Mouse (Mus musculus) C2C12 (cell line): Measurements from ENCODE around the gene Ranbp1. TPM values are rescaled to one million over a fixed set of nuclear protein-coding genes. Genes with fewer than 3 reads are reported as not detected.
A peak's percentile ranks its signal among the peaks of the same experiment; 100 is the strongest.
"Not testable (repeated sequence)": the region's sequence is repeated elsewhere in the genome, so short reads cannot be mapped to it uniquely, and the experiment has no call there.

Experiments
- H3K27me3 ChIP-seq: one replicate; pipeline ENCODE4 v1.6.1; 2011; ENCODE audit not compliant: control insufficient read depth, insufficient read depth, insufficient read length
- H3K36me3 ChIP-seq: one replicate; pipeline ENCODE4 v1.6.1; 2011; ENCODE audit not compliant: control insufficient read depth, insufficient read depth
- H3K4me3 ChIP-seq: one replicate; pipeline ENCODE4 v1.5.1; 2011; ENCODE audit warnings: mild to moderate bottlenecking, control low read depth; ENCODE audit not compliant: poor library complexity, insufficient read depth, severe bottlenecking
- H3K79me2 ChIP-seq: one replicate; pipeline ENCODE4 v1.6.1; 2011; ENCODE audit not compliant: control insufficient read depth, insufficient read depth
- H3K79me3 ChIP-seq: one replicate; pipeline ENCODE4 v1.6.1; 2011; ENCODE audit warnings: low read depth, control low read depth
- H3ac ChIP-seq: one replicate; pipeline ENCODE3; 2011; ENCODE audit warnings: low read depth; ENCODE audit not compliant: control insufficient read depth, insufficient read length
- CEBPB ChIP-seq: IDR thresholded peaks from one replicate; pipeline ENCODE4 v1.6.1; 2011; ENCODE audit warnings: low read depth, mild to moderate bottlenecking, control low read depth, moderate library complexity
- CTCF ChIP-seq: IDR thresholded peaks from one replicate; pipeline ENCODE4 v1.5.1; 2011; ENCODE audit not compliant: control insufficient read depth, insufficient read depth, insufficient read length
- FOSL1 ChIP-seq: IDR thresholded peaks from one replicate; pipeline ENCODE4 v1.8.0; 2011; ENCODE audit warnings: mild to moderate bottlenecking, low read length; ENCODE audit not compliant: poor library complexity, insufficient read depth, severe bottlenecking
- MAX ChIP-seq: IDR thresholded peaks from one replicate; pipeline ENCODE4 v1.6.1; 2011; ENCODE audit warnings: mild to moderate bottlenecking, control low read depth
- MYOD1 ChIP-seq: IDR thresholded peaks from one replicate; pipeline ENCODE4 v1.6.1; 2011; ENCODE audit warnings: low read depth; ENCODE audit not compliant: control insufficient read depth, insufficient read length
- MYOG ChIP-seq: IDR thresholded peaks from one replicate; pipeline ENCODE4 v1.6.1; 2011; ENCODE audit not compliant: control insufficient read depth, insufficient read length; ENCODE audit errors: extremely low read depth
- USF1 ChIP-seq: IDR thresholded peaks from one replicate; pipeline ENCODE4 v1.6.1; 2011; ENCODE audit warnings: low read depth, mild to moderate bottlenecking, control low read depth, moderate library complexity
- polyA plus RNA-seq: library from polyadenylated mRNA; unstranded; fragments of >200 nt; fragmentation: generic; extraction: Trizol; gene quantifications from one replicate; pipeline ENCODE4 v1.2.1, GENCODE M21; 2012; ENCODE audit warnings: missing spikeins

The Ranbp1 gene
- polyA plus RNA-seq, 1 experiment, result 422 TPM

DNA sequence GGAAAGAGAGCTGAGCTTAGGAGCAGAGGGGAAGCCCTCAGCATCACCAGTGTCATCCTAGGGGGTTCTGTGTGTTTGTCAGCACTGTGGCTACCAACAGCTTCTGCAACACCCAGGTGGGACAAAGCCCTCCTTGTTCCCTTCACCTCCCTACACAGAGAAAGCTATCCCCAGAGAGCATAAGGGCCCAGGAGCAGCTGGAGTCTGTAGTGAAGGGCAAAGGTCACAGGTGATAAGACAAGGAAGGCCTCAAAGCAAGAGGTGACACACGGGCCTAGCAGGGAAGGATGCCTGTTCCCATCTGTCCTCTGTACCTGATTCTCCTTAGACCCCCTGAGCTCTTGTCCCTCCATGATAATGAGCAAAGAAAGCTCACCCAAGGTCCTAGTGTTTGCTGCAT is 46.9 kb downstream of the Ranbp1 start:
- TF ChIP-seq MAX (no peak), FOSL1 (no peak), CTCF (no peak), USF1 (no peak), CEBPB (no peak), MYOG (no peak), MYOD1 (no peak)
- no peak overlapping the region for H3ac ChIP-seq
- no peaks in the 10 kb centered on the region for H3K79me2 ChIP-seq
- H3K4me3 ChIP-seq, result no peak overlapping the region
- no peaks in the 10 kb centered on the region for H3K79me3 ChIP-seq
- H3K27me3 ChIP-seq, result peaks cover 6% of the 10 kb centered on the region
- H3K36me3 ChIP-seq, result no peaks in the 10 kb centered on the region

DNA sequence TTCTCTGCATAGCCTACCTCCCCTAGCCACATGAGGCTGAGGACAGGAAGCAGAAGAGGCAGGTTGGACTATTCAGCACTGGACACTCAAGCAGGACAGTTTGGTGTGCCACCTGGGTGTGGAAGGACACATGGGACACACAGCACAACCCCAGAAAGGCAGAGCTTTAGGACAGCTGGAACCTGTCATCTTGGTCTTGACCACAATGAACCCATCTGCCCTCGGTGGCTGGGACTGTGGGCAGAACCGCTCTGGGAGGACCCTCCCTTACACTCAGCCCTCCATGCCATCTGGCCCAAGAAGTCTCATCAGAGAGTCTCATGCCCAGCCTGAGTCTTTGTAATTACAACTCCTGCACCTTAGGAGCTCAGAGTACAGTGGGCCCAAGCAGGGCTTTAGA is 48.5 kb downstream of the Ranbp1 start:
- peaks cover 3% of the 10 kb centered on the region for H3K27me3 ChIP-seq
- no peaks in the 10 kb centered on the region for H3K79me2 ChIP-seq
- H3K4me3 ChIP-seq, result no peak overlapping the region
- TF ChIP-seq MYOD1 (no peak), CEBPB (no peak), MYOG (no peak), CTCF (no peak), FOSL1 (no peak), USF1 (no peak), MAX (no peak)
- H3K79me3 ChIP-seq, result no peaks in the 10 kb centered on the region
- no peak overlapping the region for H3ac ChIP-seq
- H3K36me3 ChIP-seq, result no peaks in the 10 kb centered on the region

DNA sequence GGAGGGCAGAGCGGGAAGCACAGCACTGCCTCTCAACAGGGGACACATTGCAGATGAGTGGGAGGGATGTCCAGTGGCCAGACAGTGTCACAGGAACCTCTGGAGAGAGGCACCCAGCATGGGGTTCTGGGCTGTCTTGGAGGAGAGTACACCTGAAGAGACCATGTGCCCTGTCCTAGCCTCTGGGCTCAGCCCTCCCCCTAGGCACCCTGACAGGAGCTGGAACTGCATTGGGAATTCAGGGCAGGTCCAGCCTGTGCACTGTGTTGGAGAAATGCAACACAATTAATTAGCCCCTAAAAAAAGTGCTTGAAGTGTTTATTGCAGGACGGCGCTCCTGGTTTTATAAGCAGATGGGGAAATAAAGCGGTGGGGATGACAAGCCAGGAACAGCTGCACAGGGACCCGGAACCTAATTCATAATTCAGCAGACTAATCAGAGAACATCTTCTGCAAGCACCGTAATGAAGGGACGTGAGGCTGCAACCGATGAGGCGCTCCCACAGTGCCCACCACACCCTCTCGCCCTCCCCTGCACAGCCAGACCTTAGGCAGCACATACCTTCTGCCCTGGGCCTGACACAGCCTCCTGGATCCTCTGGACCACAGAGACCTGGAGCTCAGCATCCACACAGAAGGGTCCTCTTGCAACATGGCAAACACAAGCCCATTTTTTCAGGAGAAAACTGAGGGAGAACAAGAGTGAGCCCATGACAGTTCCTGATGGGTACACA is 50.0 kb downstream of the Ranbp1 start:
- Histone ChIP-seq H3K27me3 (peaks cover 2% of the 10 kb centered on the region), H3K36me3 (no peaks in the 10 kb centered on the region), H3K79me2 (no peaks in the 10 kb centered on the region), H3K79me3 (no peaks in the 10 kb centered on the region), H3K4me3 (no peak overlapping the region), H3ac (no peak overlapping the region)
- TF ChIP-seq USF1 (no peak), CTCF (no peak), FOSL1 (no peak)

DNA sequence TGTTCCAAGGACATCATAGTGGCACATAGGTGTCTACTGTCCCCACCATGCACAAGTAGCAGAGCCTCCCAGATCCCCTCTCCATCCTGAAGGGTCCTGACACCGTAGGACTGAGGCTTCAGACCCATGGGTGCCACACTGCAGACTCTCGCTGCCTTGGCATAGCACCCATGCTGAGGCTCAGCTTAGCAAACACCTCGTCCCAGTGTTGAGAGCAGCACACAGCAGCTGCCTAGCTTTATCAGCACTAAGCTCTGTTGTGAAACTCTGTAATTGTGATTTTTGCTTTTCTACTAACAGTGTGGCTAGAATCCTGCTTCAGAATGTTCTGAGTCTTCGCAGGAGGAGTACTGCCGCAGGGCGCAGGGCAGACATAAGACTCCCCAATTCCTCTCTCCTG is 50.7 kb downstream of the Ranbp1 start:
- no peak for TF ChIP-seq CEBPB
- no peak for TF ChIP-seq MYOG
- no peak for TF ChIP-seq USF1
- no peaks in the 10 kb centered on the region for H3K79me2 ChIP-seq
- H3ac ChIP-seq, result no peak overlapping the region
- no peaks in the 10 kb centered on the region for H3K27me3 ChIP-seq
- H3K79me3 ChIP-seq, result no peaks in the 10 kb centered on the region
- H3K36me3 ChIP-seq, result no peaks in the 10 kb centered on the region
- no peak overlapping the region for H3K4me3 ChIP-seq

DNA sequence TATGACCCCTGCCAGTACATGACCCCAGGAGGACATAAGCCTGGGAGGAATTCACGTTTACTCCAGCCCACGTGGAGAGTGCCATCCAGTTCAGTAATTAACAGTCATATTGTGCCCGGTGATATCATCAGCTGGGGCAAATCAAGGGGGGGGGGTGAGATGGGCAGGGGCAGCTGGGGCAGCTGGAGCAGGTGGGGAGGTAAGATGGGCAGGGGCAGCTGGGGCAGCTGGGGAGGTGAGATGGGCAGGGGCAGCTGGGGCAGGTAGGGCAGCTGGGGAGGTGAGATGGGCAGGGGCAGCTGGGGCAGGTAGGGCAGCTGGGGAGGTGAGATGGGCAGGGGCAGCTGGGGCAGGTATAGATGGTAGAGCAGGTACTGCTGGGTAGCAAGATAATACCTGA is 53.0 kb downstream of the Ranbp1 start:
- not testable (repeated sequence) for H3K79me3 ChIP-seq, H3ac ChIP-seq, H3K79me2 ChIP-seq, H3K4me3 ChIP-seq, H3K27me3 ChIP-seq, H3K36me3 ChIP-seq
- peak; percentile 88 for TF ChIP-seq MYOD1

DNA sequence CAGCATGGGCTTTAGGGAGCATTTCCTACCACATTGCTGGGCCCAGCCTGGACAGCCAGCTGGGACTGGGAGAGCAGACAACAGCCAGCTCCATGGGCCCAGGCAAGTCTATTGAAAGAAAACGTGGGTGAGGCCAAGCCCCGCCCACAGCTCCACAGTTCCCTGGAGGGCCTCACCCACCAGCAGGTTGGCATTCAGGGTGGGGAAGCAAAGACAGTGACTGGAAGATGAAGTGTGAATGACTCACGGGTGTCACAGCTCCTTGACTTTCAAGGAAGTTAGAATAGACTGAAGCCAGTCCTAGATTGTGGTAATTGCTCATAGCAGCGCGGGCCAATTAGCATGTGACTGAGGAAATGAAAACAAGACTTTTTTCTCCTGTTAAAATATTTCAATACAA is 53.5 kb downstream of the Ranbp1 start:
- H3ac ChIP-seq, result no peak overlapping the region
- no peaks in the 10 kb centered on the region for H3K79me2 ChIP-seq
- TF ChIP-seq FOSL1 (no peak), MAX (peak; percentile 67)
- H3K79me3 ChIP-seq, result no peaks in the 10 kb centered on the region
- H3K27me3 ChIP-seq, result no peaks in the 10 kb centered on the region
- no peaks in the 10 kb centered on the region for H3K36me3 ChIP-seq
- H3K4me3 ChIP-seq, result no peak overlapping the region
